Mouse (Mus musculus) layer of hippocampus, adult 18-20 months (tissue): ENCODE data around the gene Elmo1. TPM values are rescaled to one million over a fixed set of nuclear protein-coding genes. Genes with fewer than 3 reads are reported as not detected.
"Not testable (repeated sequence)": the region's sequence is repeated elsewhere in the genome, so short reads cannot be mapped to it uniquely, and the experiment has no call there.

ENCODE experiments used
- DNase-seq, 2 experiments: peaks; one replicate each; pipeline ENCODE4 v3.0.0; 2022; ENCODE audit warnings: low spot score in 2 of 2
- total RNA-seq, 2 experiments: library from RNA; stranded (reverse); gene quantifications; 2 replicates each; pipeline ENCODE4 v1.2.3; 2021

Gene Elmo1
- total RNA-seq, 2 experiments from 2014 or later, result 28.9 to 29.8 TPM

- no peak for DNase-seq
Observed at GRCm38 (mm10) chr13:20564414-20564813, 474.0 kb downstream of the Elmo1 start.

GRCm38 (mm10) chr13:20575186-20575585 lies 484.8 kb downstream of the Elmo1 start:
- DNase-seq, result no peak

GRCm38 (mm10) chr13:20585868-20586267 lies 495.5 kb downstream of the Elmo1 start:
- DNase-seq, result no peak

GRCm38 (mm10) chr13:20586462-20586861 lies 496.1 kb downstream of the Elmo1 start:
- DNase-seq, result no peak

GRCm38 (mm10) chr13:20590983-20591382 lies 500.6 kb downstream of the Elmo1 start:
- DNase-seq, result peak in 1 of 2 experiments; percentile 30

- no peak for DNase-seq
Observed at GRCm38 (mm10) chr13:20597307-20597706, 506.9 kb downstream of the Elmo1 start.

- no peak for DNase-seq
Observed at GRCm38 (mm10) chr13:20598618-20599017, 508.2 kb downstream of the Elmo1 start.

DNA sequence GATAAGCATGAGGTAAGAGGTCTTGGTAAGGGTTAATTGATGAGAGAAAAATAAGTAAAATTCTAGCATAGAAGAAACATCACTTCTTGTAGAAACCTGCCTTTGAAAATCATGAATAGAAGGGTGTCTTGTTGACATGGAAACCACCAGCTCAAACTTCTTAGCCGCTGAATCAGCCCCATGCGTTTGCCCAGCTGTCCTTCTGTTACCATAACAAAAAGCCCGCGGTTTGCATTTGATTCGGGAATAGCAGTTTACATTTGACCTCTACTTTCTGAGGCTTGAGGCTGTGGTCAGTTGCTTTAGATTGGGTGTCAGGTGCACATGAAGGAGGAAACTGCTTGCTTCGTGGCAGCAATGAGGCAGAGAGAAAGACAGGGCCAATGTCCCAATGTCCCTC lies 509.9 kb downstream of the Elmo1 start:
- no peak for DNase-seq

DNA sequence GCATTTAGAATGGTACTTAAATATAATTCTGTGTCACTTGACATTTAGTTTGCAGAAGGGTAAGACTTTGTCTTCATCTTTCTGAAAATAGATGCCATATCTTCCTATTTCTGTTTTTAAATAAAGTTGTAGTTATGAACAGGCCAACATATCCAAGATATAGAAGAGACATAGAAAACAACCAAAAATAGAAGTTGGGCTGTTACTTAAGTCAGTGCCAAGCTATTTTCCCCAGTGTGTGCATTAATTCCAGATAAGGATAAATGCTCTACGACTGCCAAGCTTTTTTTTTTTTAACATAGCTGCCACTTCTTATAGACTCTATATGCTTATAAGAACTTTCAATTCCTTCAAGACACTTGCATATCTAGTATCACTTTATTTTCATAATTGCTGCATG lies 511.0 kb downstream of the Elmo1 start:
- DNase-seq, result no peak

GRCm38 (mm10) chr13:20606891-20607290 lies 516.5 kb downstream of the Elmo1 start:
- no peak for DNase-seq

DNA sequence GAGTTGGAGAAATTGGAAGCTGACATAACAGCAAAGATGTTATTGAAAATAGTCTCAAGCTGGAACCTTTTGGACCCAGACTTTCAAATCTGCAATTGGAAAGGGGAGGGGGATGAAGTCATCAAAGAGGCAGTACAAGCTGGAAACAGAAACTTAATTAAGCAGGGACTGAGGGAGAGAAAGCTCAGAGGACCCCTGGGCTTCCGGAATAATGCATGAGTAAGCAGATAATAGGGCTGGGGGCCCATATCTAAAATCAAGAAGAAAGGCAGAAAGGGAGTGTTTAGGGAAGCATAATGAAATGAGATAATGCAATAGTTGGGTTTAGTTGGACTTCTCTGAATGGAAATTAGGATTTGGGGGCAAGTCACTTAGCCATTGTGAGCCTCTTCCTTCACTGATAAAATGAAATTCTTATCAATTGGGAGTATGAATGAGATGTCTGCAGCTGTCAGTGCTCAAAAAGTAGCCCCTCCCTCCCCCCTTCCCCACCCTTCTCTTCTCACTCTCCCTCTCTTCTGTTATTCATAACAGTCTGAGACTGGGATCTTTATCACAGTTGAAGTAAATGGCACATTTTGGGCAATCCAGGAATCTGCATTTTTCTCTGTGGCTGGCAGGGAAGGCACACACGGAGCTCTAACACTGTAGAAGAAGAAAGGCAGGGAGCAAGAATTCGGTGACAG lies 518.8 kb downstream of the Elmo1 start:
- no peak for DNase-seq

- DNase-seq, result no peak
Observed at GRCm38 (mm10) chr13:20615596-20616469, 525.4 kb downstream of the Elmo1 start.

DNA sequence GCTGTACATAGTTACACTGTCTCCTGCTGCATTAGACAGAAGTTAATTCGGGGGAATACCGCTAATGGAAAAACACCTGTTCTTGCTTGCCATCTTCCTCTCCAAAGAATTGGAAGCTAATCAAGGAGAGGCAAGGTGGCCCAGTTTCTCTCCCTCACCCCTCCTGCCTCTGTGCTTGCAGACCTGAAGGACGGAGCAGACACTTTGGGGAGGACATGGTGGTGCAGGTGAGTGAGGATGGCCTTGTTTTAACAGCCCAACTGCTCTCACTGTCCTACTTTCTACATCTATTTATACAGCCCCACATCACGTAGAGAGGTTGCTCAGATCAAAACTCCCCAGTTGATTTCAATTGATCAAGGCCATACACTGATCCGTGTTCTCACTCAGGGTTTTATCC lies 529.5 kb downstream of the Elmo1 start:
- DNase-seq, result no peak

GRCm38 (mm10) chr13:20623071-20623850 lies 532.9 kb downstream of the Elmo1 start:
- DNase-seq, result no peak

DNA sequence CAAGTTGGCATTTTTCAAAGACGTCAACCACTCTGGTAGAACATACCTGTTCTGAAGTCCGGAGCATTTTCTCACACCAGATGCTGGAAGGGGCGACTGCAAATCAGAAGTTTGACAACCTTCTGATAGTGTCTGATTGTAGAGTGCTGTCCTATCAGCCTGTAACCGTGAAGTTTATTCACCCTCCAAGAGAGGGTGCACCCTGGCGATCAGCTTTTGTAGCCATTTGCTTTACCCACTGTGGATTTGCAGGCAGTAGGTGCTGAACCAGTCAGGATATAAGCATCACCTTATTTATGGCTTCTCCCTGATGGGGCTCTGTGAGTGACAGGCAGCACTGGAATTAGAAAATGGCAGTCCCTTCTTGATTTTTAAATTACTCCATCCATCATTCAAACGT lies 537.4 kb downstream of the Elmo1 start:
- no peak for DNase-seq

GRCm38 (mm10) chr13:20632477-20632876 lies 542.1 kb downstream of the Elmo1 start:
- DNase-seq, result no peak

- DNase-seq, result not testable (repeated sequence)
Observed at GRCm38 (mm10) chr13:20634679-20635078, 544.3 kb downstream of the Elmo1 start.

GRCm38 (mm10) chr13:20635646-20636045 lies 545.2 kb downstream of the Elmo1 start:
- DNase-seq, result peak; percentile 60 to 81
